Mouse (Mus musculus): ENCODE results near the gene Adam15. TPM values are rescaled to one million over a fixed set of nuclear protein-coding genes. Genes with fewer than 3 reads are reported as not detected.
A peak's percentile ranks its signal among the peaks of the same experiment; 100 is the strongest.

Gene Adam15
- total RNA-seq, 2 experiments from 2014 or later, result 95.0 TPM

- no peak for DNase-seq (ENCODE audit: low spot score in 2 of 2)
- intact Hi-C loops (cut with DNase I), result no loop called here
Measured at GRCm38 (mm10) chr3:89386438-89387420, 36.9 kb upstream of the Adam15 start.

- DNase-seq (ENCODE audit: low spot score in 2 of 2), result no peak
- intact Hi-C loops (cut with DNase I), result no loop called here
Measured at GRCm38 (mm10) chr3:89385451-89385850, 35.7 kb upstream of the Adam15 start.

- intact Hi-C loops (cut with DNase I), result no loop called here
Measured at GRCm38 (mm10) chr3:89384331-89385076, 34.7 kb upstream of the Adam15 start.

DNA sequence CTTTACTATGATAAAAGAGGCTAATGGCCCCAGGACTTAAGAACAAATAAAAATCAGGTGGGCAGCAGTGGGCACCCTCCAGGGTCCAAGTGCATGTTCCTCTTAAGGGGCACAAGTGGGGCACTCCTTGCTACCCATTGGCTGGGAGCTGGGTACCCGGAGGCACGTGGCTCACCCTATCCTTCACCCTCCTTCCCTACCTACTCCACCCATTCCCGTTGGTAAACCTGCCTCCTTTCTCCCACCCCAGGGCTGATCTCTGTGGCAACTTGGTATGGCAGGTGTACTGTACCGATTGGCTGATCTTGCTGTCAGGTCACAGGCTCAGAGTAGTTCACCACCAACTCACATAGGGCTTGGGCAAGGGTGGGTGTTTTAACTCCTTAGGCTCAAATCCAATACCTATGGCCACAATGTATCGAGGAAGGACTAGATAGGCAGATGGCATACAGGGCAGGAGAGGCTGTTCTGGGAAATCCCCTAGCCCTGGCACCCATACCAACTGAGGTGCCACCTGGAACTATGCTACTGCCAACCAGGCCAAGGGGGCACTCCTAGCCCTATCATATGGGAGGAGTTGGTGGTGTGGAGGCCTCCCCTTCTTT, 34.0 kb upstream of the Adam15 start:
- intact Hi-C loops (cut with DNase I), result no loop called here
- no peak for DNase-seq (ENCODE audit: low spot score in 2 of 2)

More at GRCm38 (mm10) chr3:89384331-89385076, 34.7 kb upstream of the Adam15 start:
- DNase-seq (ENCODE audit: low spot score in 2 of 2), result no peak

DNA sequence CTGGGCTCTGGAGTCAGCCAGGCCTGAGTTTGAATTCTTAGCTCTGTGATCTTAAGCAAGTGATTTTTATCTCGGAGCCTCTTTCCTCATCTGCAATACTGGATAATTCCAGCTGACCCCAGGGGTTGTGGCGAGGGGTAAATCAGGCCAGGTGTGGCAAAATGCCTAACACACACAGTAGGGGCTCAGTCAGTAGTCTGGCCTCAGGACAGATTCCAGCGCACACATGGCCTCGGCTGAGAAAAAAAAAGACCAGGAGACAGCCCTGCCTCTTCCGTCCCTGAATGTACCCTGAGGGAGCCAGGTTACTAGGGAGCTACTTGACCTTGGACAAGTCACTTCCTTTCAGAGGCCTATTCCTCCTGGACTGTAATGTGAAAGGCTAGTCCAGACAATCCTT, 33.2 kb upstream of the Adam15 start:
- intact Hi-C loops (cut with DNase I), result no loop called here
- no peak for DNase-seq (ENCODE audit: low spot score in 2 of 2)

DNA sequence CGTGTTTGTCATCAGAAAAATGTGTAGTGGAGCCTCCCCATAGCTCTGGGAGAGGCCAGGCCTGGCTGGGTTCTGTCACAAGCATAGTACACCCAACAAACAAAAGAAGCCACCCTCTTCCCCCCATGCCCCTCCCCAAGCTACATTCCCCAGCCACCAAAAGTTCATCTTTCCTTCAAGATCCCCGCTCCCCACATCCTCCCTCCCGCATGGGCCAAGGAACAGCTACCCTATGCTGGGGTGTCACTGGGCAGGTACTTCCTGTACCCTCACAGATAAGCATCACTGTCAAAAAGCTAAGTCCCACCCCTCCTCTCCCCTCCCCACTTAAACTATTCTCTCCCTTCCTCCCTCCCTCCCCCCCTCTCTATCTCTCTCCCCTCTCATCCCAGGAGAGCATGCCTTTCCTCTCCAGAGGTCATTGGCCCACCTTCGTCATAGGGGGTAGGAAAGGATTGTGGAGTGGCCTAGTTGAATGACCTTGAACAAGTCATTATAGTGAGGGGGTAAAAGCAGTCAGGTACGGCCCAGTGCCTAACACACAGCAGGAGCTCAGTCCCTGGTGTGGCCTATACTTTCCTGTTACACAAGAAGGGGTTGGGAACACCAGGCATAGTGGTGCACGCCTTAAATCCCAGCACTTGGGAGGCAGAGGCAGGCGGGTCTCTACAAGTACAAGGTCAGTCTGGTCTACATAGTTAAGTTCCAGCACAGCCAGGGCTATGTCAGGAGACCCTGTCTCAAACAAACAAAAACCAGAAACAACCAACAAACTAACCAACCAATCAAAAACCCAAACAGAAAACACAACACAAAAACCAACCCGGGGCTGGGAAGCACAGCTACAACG, 32.5 kb upstream of the Adam15 start:
- intact Hi-C loops (cut with DNase I), result no loop called here
- no peak for DNase-seq (ENCODE audit: low spot score in 2 of 2)

- no peak for DNase-seq (ENCODE audit: low spot score in 2 of 2)
- intact Hi-C loops (cut with DNase I), result no loop called here
Measured at GRCm38 (mm10) chr3:89381233-89381632, 31.4 kb upstream of the Adam15 start.

DNA sequence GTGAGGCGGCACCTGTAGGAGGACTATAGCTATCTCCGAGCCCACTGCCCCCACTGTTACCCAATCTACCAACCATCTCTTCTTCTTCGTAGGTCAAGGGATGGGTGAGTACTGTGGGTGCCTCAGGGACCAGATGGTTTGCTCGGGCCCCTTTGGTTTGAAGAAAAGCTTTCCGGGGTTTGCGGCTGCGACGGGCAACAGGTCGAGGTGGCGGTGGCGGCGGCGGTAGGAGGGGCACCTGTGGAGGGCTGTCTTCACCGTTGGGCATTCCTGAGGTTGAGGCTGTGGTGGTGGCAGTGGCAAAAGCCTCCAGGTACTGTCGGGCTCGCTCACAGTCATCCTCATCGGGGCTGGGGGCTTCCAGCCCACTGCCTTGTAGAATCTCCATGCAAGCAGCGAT, 30.9 kb upstream of the Adam15 start:
- intact Hi-C loops (cut with DNase I), result no loop called here
- DNase-seq (ENCODE audit: low spot score in 2 of 2), result no peak

DNA sequence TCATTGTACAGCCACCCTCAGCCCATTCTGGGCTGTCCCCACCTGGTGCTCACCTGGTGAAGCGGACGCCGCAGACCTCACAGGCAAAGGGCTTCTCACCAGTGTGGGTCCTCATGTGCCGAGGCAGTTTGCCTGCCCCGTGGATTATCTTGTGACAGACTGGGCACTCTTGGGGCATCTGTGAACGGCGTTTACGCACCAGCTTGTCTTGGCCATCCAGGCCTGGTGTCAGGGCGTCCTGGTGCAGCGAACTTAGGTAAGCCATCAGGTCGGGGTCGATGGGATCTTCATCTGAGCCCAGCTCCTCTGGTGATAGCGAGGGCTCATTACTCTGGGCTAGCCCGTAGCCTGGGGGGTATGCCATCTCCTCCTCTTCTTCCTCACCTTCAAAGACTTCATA, 30.5 kb upstream of the Adam15 start:
- DNase-seq (ENCODE audit: low spot score in 2 of 2), result no peak
- intact Hi-C loops (cut with DNase I), result no loop called here

- intact Hi-C loops (cut with DNase I), result loop anchor here (5.0 kb wide), 1 partner anchor 108 kb away; no protein-coding TSS in a partner anchor
- no peak for DNase-seq (ENCODE audit: low spot score in 2 of 2)
Measured at GRCm38 (mm10) chr3:89379388-89380131, 29.8 kb upstream of the Adam15 start.

DNA sequence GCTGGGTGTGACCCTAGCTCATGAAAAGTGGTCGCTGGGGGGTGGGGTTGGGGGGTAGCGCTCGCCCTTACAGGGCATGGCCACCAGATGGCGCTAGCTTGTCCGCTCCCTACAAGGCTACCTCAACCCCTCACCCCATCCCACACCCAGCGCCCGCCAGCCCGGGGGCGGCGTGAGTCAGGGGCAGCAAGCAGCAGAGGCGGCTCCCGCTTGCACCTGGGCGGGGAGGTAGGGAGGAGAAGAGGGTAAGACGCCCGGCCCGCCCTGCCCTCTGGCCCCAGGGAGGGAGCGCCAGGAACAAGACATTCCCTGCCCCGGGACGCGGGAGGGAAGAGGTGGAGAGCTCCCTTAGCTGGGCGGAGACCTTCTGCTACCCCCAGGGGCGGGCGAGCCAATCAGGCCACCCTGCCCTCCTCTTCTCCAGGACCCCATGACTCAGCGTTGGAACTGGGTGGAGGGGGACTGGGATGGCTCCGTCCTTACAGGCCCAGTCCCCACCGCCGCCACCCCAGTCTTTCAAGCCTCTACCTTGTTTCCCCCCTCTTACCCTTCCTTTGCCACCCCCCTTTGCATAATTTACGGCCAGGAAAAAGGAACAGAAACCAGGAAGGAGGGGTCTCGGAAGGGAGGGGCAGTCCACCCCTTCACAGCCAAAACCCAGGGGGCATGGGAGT, 28.7 kb upstream of the Adam15 start:
- intact Hi-C loops (cut with DNase I), result loop anchor here (5.0 kb wide), 1 partner anchor 109 kb away; no protein-coding TSS in a partner anchor
- peak; percentile 50 to 63 for DNase-seq (ENCODE audit: low spot score in 2 of 2)

- no peak for DNase-seq (ENCODE audit: low spot score in 2 of 2)
- intact Hi-C loops (cut with DNase I), result loop anchor here (5.0 kb wide), 1 partner anchor 109 kb away; no protein-coding TSS in a partner anchor
Measured at GRCm38 (mm10) chr3:89377831-89378230, 28.0 kb upstream of the Adam15 start.

GRCm38 (mm10) chr3:89373581-89374231, 23.9 kb upstream of the Adam15 start:
- intact Hi-C loops (cut with DNase I), result no loop called here
- no peak for DNase-seq (ENCODE audit: low spot score in 2 of 2)

- intact Hi-C loops (cut with DNase I), result no loop called here
- no peak for DNase-seq (ENCODE audit: low spot score in 2 of 2)
Measured at GRCm38 (mm10) chr3:89367338-89367737, 17.5 kb upstream of the Adam15 start.

DNA sequence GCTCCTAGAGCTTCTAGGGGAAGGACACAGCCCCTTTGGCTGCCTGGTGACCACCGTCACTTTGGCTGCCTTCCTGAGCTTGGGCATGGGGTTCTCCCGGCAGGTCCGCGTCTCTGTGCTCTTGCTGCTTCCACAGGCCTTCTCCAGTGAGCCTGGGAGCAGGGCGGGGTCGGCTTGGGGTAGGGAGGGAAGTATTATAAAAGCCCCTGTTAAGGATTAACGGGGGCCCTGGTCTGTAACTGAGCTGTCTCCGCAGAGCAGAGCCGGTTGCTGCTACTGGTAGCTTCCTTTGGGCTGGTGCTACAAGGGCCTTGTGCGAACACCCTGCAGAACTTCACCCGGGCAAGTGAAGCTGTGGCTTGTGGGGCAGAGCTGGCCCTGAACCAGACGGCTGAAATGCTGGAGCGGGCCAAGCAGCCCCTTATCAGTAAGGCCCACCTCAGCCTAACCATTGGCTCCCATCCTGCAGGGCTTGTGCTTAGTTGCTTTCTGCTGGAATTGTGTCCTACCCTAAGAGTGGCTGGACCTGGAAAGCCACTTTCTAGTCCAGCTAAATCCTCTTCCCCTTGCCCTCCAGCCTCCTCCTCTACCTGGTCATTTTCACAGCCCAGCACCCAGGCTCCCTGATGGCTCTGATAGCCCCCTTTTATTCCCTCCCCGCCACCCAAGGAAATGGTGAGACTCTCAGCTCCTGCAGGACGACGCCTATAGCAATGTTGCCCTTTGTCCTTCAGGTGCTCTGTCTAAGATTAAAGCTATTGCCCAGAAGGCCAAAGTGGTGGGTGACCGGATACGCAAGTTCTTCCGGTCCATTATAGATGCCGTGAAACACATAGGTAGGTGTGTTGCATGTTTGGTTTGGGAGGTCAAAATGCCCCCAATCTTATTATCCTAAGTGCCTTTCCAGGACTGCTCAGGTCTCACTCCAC, 16.0 kb upstream of the Adam15 start:
- no peak for DNase-seq (ENCODE audit: low spot score in 2 of 2)
- intact Hi-C loops (cut with DNase I), result no loop called here

DNA sequence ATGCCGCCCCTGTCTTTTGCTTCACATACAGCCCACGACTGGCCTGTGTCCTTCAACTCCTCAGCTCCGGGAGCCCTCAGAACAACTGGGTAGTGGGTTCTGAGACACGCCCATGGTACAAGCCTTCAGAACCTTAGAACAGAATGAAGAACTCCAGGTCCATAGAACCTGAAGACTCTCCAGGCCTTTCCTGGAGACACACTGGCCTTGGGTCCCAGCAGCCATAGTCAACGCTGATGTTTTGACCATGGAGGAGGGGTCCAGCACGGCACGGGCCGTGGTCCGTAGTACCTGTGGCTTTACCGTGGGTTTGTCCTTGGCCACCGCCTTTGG, 15.3 kb upstream of the Adam15 start, which contains the start of gene Dcst1:
Gene Dcst1 (minus strand): TSS at position 101 of the 333 bp plus-strand sequence.
- intact Hi-C loops (cut with DNase I), result no loop called here

More for the DNA sequence above, 15.3 kb upstream of the Adam15 start, which contains the start of gene Dcst1:
- DNase-seq (ENCODE audit: low spot score in 2 of 2), result no peak

Data from left cerebral cortex, postnatal 14 days (tissue).